Mouse (Mus musculus) large intestine, adult 2 months (tissue): ENCODE measurements around the gene Impg1. TPM values are rescaled to one million over a fixed set of nuclear protein-coding genes. Genes with fewer than 3 reads are reported as not detected.

ENCODE experiments used
- DNase-seq: peaks from one replicate; pipeline ENCODE4 v3.0.0-alpha.2; 2012; ENCODE audit warnings: low read depth, low spot score
- whole genome bisulfite sequencing: fragments of 180-500 bp; shearing (Covaris S2); methylation state at CpG from one replicate; pipeline ENCODE4 v1.1.7; 2018; 5-methylcytosine and 5-hydroxymethylcytosine counted together
- polyA plus RNA-seq: library from polyadenylated mRNA; depleted of rRNA; stranded (reverse); fragments of >200 nt; gene quantifications from 2 replicates; pipeline ENCODE4 v1.2.3, GENCODE M21; 2012; rRNA removed

The Impg1 gene
- 0.04 TPM in 1 of 2 replicates, not detected in the other for polyA plus RNA-seq

DNA sequence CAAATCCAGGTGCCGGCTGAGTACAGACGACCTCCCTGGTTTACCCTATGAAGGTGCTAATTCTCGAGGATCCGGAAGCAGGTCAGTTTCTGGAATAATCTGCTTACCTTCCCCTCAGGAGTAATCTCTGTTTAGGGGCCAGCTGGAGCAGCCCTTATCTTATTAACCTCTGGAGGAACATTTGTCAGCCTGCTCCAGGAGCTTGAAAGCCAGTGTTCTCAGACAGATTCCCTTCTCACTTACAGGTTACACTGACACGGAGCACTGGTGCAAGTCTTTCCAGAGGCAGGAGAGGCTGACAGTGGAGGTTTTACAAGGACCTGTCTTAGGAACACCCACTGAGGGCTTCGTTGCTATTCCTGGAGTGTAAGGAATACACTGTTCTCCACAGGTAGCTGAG is at the start of gene Impg1:
Impg1 (minus strand) TSS at position 101 of the 400 bp plus-strand sequence.
- DNase-seq, result no peak
- WGBS, result 46% methylated on average over 6 of the region's 6 CpGs

DNA sequence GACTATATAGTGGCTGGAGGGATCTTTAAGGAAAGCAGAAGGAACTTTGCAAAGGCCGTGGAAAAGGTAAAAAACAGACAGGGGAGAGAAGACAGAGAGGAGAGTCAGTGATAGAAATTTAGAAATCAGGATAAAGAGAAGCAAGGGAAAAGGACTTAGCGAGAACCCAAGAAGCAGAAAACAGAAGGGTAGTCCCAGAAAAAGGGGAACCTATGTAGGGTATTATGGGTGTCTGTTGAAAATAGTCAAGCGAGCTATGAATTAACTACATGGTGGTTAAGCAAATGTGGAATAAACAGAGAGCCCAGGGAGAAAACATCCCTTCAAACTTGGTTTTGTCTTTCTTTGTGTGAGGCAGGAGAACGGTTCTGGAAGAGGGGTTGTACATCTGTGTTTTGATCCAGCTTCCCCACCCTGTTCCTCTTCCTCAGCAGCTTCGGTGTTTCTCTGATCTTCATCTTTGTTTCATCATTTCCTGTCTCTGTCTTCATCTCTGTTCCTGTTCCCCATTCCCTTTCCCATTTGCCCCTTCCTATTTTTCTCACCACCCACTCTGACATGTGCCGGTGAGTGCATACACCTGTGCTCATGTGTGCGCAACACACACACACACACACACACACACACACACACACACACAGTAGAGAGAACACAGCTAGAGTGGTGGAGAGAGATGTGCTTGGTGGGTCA is 44.3 kb upstream of the Impg1 start:
- DNase-seq, result no peak
- WGBS, result 69% methylated on average over 7 of the region's 7 CpGs

DNA sequence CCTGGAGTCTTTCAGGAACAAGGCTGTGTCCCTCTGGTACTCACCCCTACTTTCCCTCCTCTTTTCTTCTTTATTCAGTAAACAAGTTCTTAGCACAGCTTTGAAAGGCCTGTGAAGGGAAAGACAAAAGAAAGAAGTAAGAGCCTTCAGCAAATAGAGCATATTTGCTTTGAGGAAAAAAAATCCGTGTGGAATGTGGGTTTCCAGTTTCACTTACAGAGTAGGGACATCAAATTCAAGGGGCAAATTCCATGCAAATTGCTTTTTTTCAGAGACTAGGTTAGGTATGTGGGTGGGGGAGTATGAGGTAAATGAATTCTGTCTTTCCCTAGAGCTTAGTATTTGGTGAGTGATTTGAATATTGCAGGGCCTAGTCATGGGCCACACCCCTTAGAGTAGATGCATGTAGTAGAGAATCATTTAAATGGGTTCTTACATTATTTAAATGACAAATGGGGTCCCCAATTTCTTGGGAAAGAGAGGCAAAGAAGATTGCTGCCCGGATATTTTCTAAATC is 39.3 kb upstream of the Impg1 start:
- WGBS, result 42% methylated on average over 2 of the region's 2 CpGs

DNA sequence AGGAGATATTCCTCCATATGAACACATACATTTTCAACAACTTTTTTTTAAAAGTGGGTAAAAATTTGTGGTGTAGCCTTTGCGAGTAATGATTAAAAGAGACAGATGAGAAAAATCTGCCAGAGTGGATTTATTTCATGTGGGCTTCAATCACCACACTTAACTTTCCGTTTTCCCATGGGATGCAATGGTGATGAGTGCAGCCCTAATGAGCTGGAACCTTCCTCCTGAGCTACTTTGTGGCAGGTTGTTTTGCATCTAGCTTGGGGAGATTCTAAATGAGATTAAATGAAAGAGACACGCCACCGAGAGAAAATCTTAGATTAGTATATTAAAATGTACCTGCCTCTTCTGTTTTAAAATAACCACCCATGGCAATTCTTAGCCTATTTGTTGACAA is 26.3 kb upstream of the Impg1 start:
- 88% methylated on average over 4 of the region's 4 CpGs for WGBS
- no peak for DNase-seq

More for the DNA sequence above, 39.3 kb upstream of the Impg1 start:
- DNase-seq, result no peak

DNA sequence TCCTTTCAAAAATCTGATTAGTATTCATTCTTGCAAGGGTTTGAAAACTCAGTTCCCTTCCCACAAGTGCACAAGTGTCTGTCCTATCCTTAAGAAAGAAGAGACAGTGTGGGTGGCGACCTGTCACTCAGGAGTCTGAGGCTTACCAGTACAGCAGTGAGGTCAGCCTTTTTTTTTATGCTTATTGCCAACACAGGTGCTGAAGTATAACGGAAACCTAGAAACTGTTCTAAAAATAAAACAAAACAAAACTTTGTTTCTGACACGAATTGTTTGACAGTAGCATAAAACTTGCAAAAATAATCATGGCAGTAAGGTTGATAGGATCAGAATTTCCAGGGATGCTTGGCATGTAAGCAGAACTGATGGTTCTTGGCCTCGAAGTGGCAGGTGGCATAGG is 4.9 kb downstream of the Impg1 start:
- no peak for DNase-seq
- WGBS, result 46% methylated on average over 4 of the region's 4 CpGs

DNA sequence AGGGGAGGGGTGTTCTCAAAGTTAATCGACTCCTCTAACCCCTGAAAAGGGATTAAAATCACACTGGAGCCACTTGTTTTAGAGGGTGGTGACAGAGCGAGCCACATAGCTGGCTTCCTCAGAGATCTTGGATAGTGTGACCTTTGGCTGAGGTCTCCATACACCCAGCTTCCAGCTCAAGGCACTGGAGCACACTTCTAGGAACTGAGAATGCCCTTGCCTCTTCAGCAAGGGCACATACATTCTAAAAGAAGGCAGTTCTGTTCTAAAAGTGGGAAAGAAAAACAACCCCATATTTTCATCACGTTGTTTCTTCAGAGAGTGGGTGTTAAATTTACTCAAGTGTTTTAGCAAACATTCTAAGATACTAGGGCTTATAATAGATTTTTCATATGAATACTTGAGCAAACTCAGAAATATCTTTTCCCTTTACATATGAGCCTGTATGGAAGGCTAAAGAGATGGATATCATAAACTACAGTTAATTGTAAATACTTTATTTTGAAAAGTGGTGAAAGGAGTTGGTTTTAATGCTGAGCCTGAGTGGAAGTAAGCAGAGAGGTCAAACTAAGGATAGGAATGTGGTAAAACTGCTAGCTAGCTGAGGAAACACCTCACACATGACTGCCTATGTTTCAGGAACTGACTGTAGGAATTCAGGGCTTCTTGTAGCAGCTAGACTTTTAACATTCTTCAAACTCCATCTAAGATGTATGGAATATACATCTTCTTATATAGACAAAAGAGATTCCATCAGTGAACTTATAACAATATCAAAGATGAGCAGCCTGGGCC is 14.6 kb downstream of the Impg1 start:
- no peak for DNase-seq
- 42% methylated on average over 3 of the region's 3 CpGs for WGBS

DNA sequence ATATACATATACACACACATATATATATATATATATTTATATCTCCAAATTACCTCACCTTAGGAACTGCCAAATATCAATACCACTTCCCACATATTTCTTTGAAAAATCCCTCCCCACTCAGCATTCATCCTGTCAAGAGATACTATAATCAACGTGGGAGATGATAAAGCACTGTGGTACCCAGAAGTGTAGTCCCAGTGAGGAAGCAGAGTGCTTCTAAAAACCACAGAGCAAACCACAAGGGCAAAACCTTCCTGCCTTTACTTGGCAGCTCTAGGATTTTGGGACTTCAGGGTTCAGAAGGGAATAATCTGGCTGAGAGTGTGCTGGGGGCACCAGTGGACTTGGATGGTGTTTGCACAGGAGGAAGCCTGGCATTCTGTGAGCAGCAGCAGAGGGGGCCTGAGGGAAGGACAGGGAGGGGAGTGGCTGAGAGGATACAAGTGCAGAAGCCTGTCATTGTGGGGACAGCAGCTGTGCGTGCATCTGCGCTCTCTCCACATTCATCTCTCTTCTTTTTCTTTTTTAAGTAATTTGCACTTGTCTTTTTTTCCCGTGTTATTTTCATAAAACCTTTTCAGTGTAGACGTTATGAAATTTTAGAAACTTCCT is 24.1 kb downstream of the Impg1 start:
- no peak for DNase-seq
- 44% methylated on average over 5 of the region's 5 CpGs for WGBS

DNA sequence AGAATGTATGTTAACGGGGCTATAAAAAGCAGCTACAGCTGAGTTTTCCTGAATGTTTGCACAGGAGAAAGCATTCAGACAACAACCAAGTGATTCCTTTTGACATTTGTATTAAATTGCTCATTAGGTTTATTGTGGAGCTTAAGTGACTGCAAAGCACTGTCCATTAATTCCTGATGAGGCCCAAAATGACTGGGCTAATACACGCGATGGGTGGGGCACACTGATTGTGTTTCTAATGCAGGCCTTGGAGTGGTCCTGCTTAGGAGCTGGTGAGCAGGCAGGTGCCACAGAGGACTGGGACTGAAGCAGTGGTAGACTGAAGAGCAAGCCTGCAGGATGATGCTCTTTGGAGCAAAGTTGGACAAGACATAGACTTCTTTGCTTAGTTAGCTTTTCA is 73.9 kb downstream of the Impg1 start:
- WGBS, result 78% methylated on average over 3 of the region's 3 CpGs
- no peak for DNase-seq

DNA sequence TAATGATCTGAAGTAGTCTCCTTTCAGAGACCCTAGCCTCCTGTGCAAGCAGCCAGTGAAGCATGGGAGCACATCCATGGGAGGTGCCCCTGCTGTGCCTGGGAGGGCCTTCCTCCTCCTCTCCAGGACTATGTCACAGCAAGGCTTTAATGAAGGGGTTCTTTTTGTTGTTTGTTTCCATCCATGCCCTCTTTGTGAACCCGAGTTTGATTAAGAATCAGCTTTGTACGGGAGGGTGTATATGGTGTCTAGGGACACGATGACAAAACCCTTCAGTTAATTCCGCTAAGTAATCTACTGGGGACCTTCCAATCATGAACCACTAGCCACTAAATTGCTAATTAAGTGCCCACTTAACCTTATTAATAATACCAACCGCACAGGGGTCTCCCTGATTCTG is 74.3 kb downstream of the Impg1 start:
- 66% methylated on average over 5 of the region's 5 CpGs for WGBS
- DNase-seq, result no peak

DNA sequence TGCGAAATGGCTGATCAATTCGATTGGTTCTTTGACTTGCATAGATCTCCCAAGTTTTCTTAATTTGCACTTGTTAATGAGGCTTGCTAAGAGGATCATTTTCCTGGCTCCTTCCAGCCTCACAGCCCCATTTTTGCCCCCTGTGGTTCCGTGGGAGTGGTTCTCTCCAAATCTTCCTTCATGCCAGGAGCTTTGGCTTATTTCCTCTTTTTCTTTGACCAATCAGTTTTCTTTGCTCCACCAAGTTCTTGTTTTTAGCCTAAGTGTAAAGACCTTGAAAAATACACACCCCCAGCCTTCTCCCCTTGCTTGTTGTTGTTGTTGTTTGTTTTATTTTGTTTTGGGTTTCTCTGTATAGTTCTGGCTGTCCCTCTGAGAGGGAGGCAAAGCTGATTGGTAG is 77.4 kb downstream of the Impg1 start:
- 83% methylated on average over 3 of the region's 3 CpGs for WGBS
- DNase-seq, result no peak

DNA sequence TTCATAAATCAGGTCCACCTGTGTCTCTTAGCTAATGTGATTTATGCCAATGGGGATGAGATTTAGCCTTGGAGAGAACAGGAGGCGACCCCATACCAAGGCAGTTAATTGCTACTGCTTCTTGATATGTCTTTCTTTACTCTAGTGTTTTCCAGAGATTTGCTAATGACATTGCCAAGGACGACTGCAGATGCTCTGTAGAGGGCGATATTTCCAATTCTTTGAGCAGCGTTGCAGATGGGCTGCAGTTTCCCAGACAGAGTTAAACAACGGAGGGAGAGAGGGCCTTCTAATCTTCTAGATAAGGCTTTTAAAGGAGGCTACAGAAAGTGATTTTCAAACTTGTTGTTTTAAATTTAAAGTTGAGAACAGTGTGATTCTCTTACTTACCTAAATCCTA is 78.8 kb downstream of the Impg1 start:
- no peak for DNase-seq
- WGBS, result 25% methylated on average over 5 of the region's 5 CpGs

DNA sequence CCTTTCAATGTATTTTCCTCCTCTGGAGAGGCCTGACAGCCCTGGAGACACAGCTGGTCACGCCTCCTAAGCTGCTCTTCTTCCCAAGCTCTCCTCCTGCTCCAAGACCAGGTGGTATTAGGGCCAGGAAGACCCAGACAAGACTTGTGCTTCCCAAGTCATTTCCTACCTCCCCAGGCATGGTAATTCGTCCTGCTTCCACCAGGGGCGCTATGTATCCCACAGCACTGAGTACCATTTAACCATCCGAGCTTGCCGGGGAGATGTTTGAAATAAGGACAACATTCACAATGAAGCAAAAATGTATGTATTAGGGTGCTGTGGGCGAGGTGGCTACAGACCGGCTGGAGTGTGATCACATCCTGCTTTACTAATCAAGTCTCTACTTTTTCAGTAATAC is 79.3 kb downstream of the Impg1 start:
- WGBS, result 42% methylated on average over 7 of the region's 7 CpGs
- DNase-seq, result no peak

DNA sequence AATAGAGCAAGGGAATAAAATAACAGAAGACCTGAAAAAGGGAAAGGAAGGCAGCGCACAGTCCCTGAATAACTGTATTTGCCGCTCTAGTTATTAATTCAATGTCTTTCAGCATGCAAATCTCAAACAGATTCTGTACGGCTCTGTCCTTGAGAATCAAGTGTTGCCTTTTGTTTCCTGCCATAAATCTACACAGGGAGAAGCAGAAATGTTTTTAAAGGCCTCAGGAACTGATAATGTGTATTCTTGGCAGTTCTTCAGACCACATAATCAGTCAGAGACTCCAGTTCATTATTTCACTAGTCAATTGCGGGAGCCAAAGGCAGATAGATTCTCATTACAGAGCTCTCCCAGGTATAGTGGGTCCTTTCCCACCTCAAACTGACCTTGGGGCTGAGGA is 82.6 kb downstream of the Impg1 start:
- DNase-seq, result no peak
- 74% methylated on average over 4 of the region's 4 CpGs for WGBS

DNA sequence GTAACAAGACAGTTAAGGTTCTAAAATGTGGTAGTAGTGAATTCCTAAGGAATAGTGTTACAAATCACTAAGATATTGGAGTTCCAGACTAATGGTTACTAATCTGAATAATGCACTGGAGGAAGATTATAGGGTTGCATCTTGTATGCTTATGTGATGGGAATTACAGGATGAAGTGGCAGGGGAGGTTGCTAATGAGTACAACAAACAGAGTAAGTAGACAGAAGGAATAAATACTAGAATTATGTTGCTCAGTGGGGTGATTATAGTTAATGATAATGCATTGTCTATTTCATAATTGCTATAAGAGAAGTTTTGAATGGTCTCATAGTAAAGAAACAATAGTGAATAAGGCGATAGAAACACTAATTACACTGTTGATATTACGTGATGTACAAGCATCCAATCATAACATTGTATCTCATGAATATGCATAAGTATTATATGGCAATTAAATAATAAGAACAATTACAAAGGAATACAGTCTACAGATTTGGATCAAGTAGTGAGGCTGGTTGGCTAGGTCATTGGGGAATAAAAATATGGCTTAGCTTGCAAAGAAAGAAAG is 85.1 kb downstream of the Impg1 start:
- 88% methylated on average over 2 of the region's 2 CpGs for WGBS
- no peak for DNase-seq

DNA sequence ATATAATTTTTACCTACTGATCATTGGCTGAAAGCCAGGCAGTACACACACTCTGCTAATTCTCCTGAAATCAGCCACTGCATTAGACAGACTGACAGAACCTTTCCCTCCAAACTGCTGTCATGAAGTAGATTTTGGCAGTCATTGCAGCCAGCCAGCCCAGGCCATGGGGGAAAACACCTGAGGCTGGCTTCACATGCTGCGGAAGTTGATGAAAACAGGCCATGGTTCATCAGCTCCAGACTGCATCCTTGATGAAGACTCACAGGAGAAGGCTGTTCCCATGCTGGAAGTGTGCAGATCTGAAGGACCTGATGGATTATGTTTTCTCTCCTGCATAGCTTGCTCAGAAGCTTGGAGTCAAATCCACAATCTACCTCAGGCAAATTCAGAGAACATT is 91.2 kb downstream of the Impg1 start:
- WGBS, result 90% methylated on average over 1 of the region's 1 CpGs
- no peak for DNase-seq

DNA sequence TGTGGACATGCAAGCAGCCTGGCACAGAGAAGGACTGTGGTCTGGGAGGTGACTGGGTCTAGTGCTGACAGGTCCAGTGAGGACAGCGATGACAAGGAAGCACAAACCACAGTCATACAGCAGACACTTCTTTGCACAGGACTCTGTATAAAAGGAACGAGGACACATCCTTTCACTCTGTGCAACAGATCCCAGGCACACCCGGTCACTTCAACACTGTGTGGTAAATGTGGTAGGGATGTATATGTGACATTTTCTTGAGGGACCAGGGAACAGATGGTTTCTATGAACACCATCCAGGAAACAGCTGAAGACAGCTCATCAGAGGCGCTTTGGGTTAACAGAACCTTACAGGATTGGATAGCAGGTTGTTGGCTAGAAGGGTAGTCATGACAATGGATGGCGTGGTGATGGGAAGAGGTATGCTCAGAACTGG is 92.0 kb downstream of the Impg1 start:
- no peak for DNase-seq
- 78% methylated on average over 5 of the region's 5 CpGs for WGBS

DNA sequence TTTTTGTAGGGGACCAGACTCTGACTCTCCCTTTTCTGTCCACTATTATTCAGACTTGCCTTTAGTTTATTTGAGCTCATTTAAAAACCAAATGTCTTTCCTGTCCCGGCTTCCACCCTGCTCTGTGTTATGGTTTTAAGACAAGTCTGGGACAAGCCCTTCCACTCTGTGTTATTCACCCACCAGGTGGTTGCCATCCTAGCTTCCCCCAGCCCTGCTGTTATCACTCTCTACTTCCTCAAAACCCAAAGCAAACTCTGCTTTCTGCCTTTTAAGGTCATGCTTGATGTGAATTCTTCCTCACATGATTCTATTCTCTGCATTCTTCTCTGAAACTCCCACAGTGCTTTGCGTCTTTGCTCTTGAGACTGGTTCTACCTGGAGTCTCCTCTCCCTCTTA is 96.6 kb downstream of the Impg1 start:
- no peak for DNase-seq
- WGBS, result 68% methylated on average over 2 of the region's 2 CpGs

DNA sequence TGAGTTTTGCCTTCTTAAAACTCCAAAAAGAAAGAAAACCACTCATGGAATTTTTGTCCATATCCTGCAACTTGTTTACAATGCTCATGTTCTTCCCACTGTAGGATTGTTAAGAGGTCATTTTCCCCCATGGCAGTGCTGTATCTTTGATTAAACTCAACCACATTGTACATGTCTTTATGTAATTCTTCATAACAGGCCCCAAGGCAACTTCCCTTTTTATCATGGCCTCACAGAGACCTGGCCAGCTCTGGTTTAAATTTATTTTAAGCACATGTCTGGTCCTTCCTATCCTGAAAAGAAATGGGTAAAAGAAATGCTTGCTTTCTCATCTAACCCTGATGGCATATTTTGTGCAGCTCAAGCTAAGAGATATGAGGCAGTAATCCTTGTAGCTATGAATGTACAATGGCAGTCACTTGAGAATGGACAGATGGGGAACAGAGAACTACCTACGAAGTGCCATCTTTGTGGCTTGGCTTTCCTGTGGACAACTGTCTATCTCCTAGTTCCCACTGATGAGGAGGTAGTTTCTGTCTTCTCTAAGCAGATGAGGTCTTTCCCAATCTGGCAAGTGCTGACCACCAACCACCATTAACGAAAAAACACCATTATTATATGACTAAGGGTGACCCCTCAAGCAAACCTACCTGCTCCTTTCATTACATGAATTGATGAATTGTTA is 97.6 kb downstream of the Impg1 start:
- DNase-seq, result no peak
- 73% methylated on average over 2 of the region's 2 CpGs for WGBS

DNA sequence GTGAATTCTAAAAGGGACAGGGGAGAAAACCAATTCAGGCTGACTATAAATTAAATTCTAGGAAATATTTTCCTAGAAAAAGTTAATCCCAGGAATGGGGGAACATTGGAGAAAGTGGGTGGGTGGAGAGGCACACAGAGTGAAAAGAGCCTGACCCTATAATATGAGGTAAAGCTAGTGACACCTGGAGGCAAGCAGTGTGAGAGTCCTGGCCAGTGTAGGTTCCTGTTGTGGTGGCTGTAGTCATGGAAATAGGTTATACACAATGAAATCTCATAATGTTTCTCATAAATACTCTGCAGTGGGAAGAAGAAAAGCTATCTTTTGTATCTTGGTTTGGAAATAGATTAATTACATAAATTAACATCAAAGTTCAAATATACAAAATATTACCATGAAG is 105.2 kb downstream of the Impg1 start:
- DNase-seq, result no peak
